Mouse (Mus musculus) myocyte (in vitro differentiated cells): ENCODE data around the gene Unc80.

ENCODE experiments used
- CEBPB ChIP-seq: IDR thresholded peaks from 2 replicates; pipeline ENCODE4 v1.6.1; 2011; ENCODE audit warnings: mild to moderate bottlenecking, moderate library complexity; ENCODE audit not compliant: poor library complexity, insufficient read depth, severe bottlenecking
- E2F4 ChIP-seq: IDR thresholded peaks from one replicate; pipeline ENCODE4 v1.6.1; 2011; ENCODE audit warnings: mild to moderate bottlenecking, control low read depth, moderate library complexity; ENCODE audit not compliant: insufficient read depth
- MAX ChIP-seq: IDR thresholded peaks from one replicate; pipeline ENCODE4 v1.6.1; 2011; ENCODE audit warnings: low read depth, mild to moderate bottlenecking, control low read depth
- MYOD1 ChIP-seq, 3 experiments: IDR thresholded peaks; one replicate each; pipeline ENCODE4 v1.6.1; 2011; ENCODE audit warnings: control low read depth in 2 of 3, low read depth in 2 of 3, mild to moderate bottlenecking in 2 of 3, moderate library complexity in 1 of 3; ENCODE audit not compliant: insufficient read length in 2 of 3, control insufficient read depth in 1 of 3
- MYOG ChIP-seq, 3 experiments: IDR thresholded peaks; one replicate each; pipeline ENCODE4 v1.6.1; 2011; ENCODE audit warnings: control low read depth in 2 of 3, low read depth in 2 of 3, mild to moderate bottlenecking in 2 of 3; ENCODE audit not compliant: insufficient read length in 2 of 3, control insufficient read depth in 1 of 3, insufficient read depth in 1 of 3
- POLR2A ChIP-seq: IDR thresholded peaks from one replicate; pipeline ENCODE4 v1.6.1; 2011; ENCODE audit warnings: low read depth, mild to moderate bottlenecking, control low read depth, moderate library complexity; ENCODE audit not compliant: insufficient read length
- POLR2AphosphoS2 ChIP-seq: IDR thresholded peaks from one replicate; pipeline ENCODE4 v1.6.1; 2011; ENCODE audit warnings: low read depth, control low read depth; ENCODE audit not compliant: insufficient read length
- TCF12 ChIP-seq: IDR thresholded peaks from one replicate; pipeline ENCODE4 v1.6.1; 2011; ENCODE audit warnings: mild to moderate bottlenecking, control low read depth; ENCODE audit not compliant: poor library complexity, insufficient read depth, severe bottlenecking
- USF1 ChIP-seq: IDR thresholded peaks from one replicate; pipeline ENCODE4 v1.6.1; 2011; ENCODE audit warnings: low read depth, mild to moderate bottlenecking, control low read depth, moderate library complexity

DNA sequence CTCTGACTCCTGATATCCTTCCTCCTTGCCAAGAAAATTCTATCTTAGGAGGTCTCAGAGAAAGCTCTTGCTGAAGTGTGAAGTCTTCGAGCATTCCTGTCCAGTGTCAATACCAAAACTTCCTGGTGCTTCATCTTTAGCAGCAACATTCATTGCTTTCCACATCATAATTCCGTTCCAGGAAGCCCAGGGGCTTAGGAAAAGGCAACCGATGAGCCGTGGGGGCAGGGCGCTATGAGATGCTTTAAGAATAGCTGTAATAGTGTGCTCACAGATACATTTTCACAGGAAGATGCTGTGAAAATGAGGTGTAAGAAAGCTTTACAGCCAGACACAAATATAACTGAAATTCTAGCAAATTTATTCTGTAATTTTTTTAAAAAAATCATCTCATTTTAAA is 42.1 kb upstream of the Unc80 start:
- TF ChIP-seq POLR2A = no peak
- no peak for TF ChIP-seq USF1
- no peak for TF ChIP-seq POLR2AphosphoS2
- TF ChIP-seq MAX = no peak
- no peak for TF ChIP-seq TCF12
- TF ChIP-seq MYOD1 (IDR thresholded peaks at IDR 0.05; ENCODE audit: control insufficient read depth in 1 of 3, insufficient read length in 2 of 3, low read depth in 2 of 3) = no peak
- TF ChIP-seq CEBPB = no peak
- no peak for TF ChIP-seq E2F4
- TF ChIP-seq MYOG (IDR thresholded peaks at IDR 0.05; ENCODE audit: control insufficient read depth in 1 of 3, insufficient read depth in 1 of 3, insufficient read length in 2 of 3, low read depth in 2 of 3) = no peak
